In genomic region chr4:125242512-125242911, GRCm38 (mm10) we compare ENCODE assay signal across 21 mouse cellular contexts.
"Had no signal": no experiment of that assay in that cellular context is flagged by ENCODE, and none has a peak within 500 bp of the region (broad histone marks: within the 10 kb centered on the region; RNA-seq: fewer than 3 reads in every experiment).

No protein-coding gene starts in this region.

- H3K36me3 ChIP-seq: liver, embryonic 13.5 days; liver, embryonic 15.5 days; midbrain, embryonic 10.5 days; midbrain, embryonic 12.5 days; neural tube, embryonic 12.5 days; neural tube, embryonic 15.5 days had no signal

- H3K27me3 ChIP-seq: liver, embryonic 13.5 days; liver, embryonic 15.5 days; neural tube, embryonic 12.5 days had no signal

- H3K27ac ChIP-seq: liver, embryonic 13.5 days; liver, embryonic 15.5 days; midbrain, embryonic 10.5 days; midbrain, embryonic 12.5 days; neural tube, embryonic 12.5 days had no signal

- H3K4me2 ChIP-seq: liver, embryonic 11.5 days; liver, embryonic 13.5 days; liver, embryonic 15.5 days; lung, embryonic 14.5 days; midbrain, embryonic 12.5 days; neural tube, embryonic 12.5 days; neural tube, embryonic 15.5 days had no signal

- DNase-seq: liver, embryonic 13.5 days; liver, postnatal 0 days; lung, embryonic 14.5 days; lung, postnatal 10 days; lung, postnatal 4 days; retina, postnatal 1 day; right cerebral cortex, adult 18-20 months; right cerebral cortex, postnatal 25 days; right cerebral cortex, postnatal 4 days; spleen, adult 18-20 months; thymus, adult 18-20 months; thymus, postnatal 14 days; thymus, postnatal 36 days had no signal

- H3K4me3 ChIP-seq: liver, embryonic 13.5 days; liver, embryonic 15.5 days; midbrain, embryonic 10.5 days; midbrain, embryonic 12.5 days; myocyte; neural tube, embryonic 12.5 days; neural tube, embryonic 15.5 days had no signal

- H3K4me1 ChIP-seq: liver, embryonic 13.5 days; liver, embryonic 15.5 days; neural tube, embryonic 12.5 days had no signal

- H3K9me3 ChIP-seq: liver, embryonic 13.5 days; liver, embryonic 15.5 days; midbrain, embryonic 10.5 days; midbrain, embryonic 12.5 days; neural tube, embryonic 12.5 days; neural tube, embryonic 15.5 days had no signal

- ATAC-seq: liver, postnatal 0 days; midbrain, embryonic 16.5 days had no signal

- H3K9ac ChIP-seq: liver, embryonic 13.5 days; liver, embryonic 15.5 days; liver, postnatal 0 days; lung, embryonic 14.5 days; midbrain, embryonic 12.5 days; neural tube, embryonic 12.5 days; neural tube, embryonic 15.5 days had no signal
